Mouse (Mus musculus) olfactory bulb, adult 2 months (tissue): ENCODE measurements around the gene Gm9049.

Experiments
- CTCF ChIP-seq: fragments of 200-500 bp; IDR thresholded peaks from 2 replicates; pipeline ENCODE4 v1.5.1; 2012; ENCODE audit warnings: low read depth, mild to moderate bottlenecking, low read length, moderate library complexity; ENCODE audit not compliant: insufficient read depth
- POLR2A ChIP-seq: fragments of 200-500 bp; IDR thresholded peaks from 2 replicates; pipeline ENCODE4 v1.6.1; 2012; ENCODE audit warnings: mild to moderate bottlenecking, low read depth, low read length, moderate library complexity; ENCODE audit not compliant: insufficient read depth

GRCm38 (mm10) chr10:118370443-118370842, 16.5 kb upstream of the Gm9049 start:
- no peak for TF ChIP-seq CTCF
- no peak for TF ChIP-seq POLR2A
